Mouse (Mus musculus) stomach, embryonic 14.5 days (tissue): ENCODE measurements around the gene Shkbp1. TPM values are rescaled to one million over a fixed set of nuclear protein-coding genes. Genes with fewer than 3 reads are reported as not detected.

ENCODE experiments used
- ATAC-seq: fragments of 200-750 bp; cut with Nextera tagmentation; 2 replicates; pipeline ENCODE4 v1.8.0; 2017; ENCODE audit warnings: low read depth, moderate TSS enrichment; ENCODE audit not compliant: insufficient number of reproducible peaks, insufficient read depth, low FRiP score
- H3K27ac ChIP-seq: fragments of 300-500 bp; sonication (generic); 2 replicates; pipeline ENCODE4 v1.5.1; 2014; ENCODE audit warnings: mild to moderate bottlenecking, low read length, moderate library complexity, mixed read lengths
- H3K27me3 ChIP-seq: fragments of 300-500 bp; sonication (generic); 2 replicates; pipeline ENCODE4 v1.6.1; 2014; ENCODE audit warnings: low read length, control low read depth, mixed read lengths; ENCODE audit not compliant: control insufficient read depth, insufficient read depth
- H3K36me3 ChIP-seq: fragments of 300-500 bp; sonication (generic); 2 replicates; pipeline ENCODE4 v1.6.1; 2014; ENCODE audit warnings: mild to moderate bottlenecking, control low read depth, low read length, moderate library complexity, mixed read lengths; ENCODE audit not compliant: control insufficient read depth, insufficient read depth
- H3K4me1 ChIP-seq: fragments of 300-500 bp; sonication (generic); 2 replicates; pipeline ENCODE4 v1.6.1; 2014; ENCODE audit warnings: low read length, control low read depth, mixed read lengths; ENCODE audit not compliant: control insufficient read depth, insufficient read depth
- H3K4me2 ChIP-seq: fragments of 300-500 bp; sonication (generic); replicated peaks from 2 replicates; pipeline ENCODE4 v1.6.1; 2014; ENCODE audit warnings: low read depth, low read length, control low read depth
- H3K4me3 ChIP-seq: fragments of 300-500 bp; sonication (generic); 2 replicates; pipeline ENCODE4 v1.5.1; 2014; ENCODE audit warnings: low read depth, low read length, control low read depth
- H3K9ac ChIP-seq: fragments of 300-500 bp; sonication (generic); replicated peaks from 2 replicates; pipeline ENCODE4 v1.6.1; 2014; ENCODE audit warnings: low read depth, mild to moderate bottlenecking, control low read depth, low read length, moderate library complexity, mixed read lengths
- H3K9me3 ChIP-seq: fragments of 300-500 bp; sonication (generic); 2 replicates; pipeline ENCODE4 v1.6.1; 2016; ENCODE audit warnings: low read depth, low read length, control low read depth; ENCODE audit not compliant: control insufficient read depth
- WGBS: fragments of 180-500 bp; shearing (Covaris S2); extraction: QIAGEN DNeasy Blood & Tissue Kit; methylation state at CpG from one replicate; pipeline ENCODE4 v1.1.7; 2014; 5-methylcytosine and 5-hydroxymethylcytosine counted together
- polyA plus RNA-seq: library from polyadenylated mRNA; unstranded; fragments of >200 nt; fragmentation: Nextera tagmentation; extraction: Ambion mirVana; gene quantifications from 2 replicates; pipeline ENCODE4 v1.2.1, GENCODE M21; 2014

Shkbp1 gene
- polyA plus RNA-seq, 1 experiment from 2014 or later: 41.6 TPM

DNA sequence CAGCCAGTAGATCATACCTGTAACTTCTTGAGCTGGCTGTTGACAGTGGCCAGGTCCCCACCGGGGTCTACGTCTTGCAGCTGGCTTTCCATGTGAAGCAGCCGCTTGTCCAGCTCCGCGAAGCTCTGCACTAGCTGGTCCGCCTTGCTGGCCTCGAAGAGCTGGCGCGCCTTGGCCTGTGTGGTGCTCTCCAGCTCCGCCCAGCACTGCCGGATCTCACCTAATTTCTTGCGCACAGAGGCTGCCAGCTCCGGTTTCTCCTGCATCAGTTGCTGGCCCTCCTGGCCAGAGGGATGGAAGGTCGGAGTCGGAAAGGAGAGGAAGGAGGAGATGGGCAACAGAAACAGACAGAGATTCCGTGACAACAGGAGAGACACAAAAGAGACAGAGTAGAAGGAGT is 35.6 kb upstream of the Shkbp1 start:
- Histone ChIP-seq H3K9ac (no peak overlapping the region), H3K27me3 (peaks cover 28% of the 10 kb centered on the region), H3K9me3 (no peaks in the 10 kb centered on the region), H3K36me3 (no peaks in the 10 kb centered on the region), H3K4me2 (no peak overlapping the region), H3K27ac (no peak overlapping the region), H3K4me3 (no peak overlapping the region), H3K4me1 (no peaks in the 10 kb centered on the region)
- WGBS: 33% methylated on average over 16 of the region's 16 CpGs
- ATAC-seq: no peak

DNA sequence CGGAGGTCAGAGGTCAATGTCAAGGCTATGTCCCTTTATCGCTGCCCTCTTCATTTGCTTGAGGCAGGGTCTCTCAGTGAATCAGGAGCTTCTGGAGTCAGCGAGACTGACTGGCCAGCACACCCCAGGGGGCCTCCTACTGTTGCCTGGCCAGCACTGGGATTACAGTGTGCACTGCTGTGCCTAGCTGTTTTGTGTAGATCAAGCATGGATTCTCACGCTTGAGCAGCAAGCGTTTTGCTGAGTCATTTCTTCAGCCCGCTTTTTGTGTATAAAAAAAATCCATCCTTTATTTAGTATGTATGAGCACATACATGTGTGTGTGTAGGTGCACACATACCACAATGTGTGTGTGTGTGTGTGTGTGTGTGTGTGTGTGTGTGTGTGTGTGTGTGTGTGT is 33.4 kb upstream of the Shkbp1 start:
- no peaks in the 10 kb centered on the region for H3K36me3 ChIP-seq
- ATAC-seq: no peak
- no peaks in the 10 kb centered on the region for H3K9me3 ChIP-seq
- peaks cover 1% of the 10 kb centered on the region for H3K4me1 ChIP-seq
- no peak overlapping the region for H3K4me3 ChIP-seq
- 67% methylated on average over 6 of the region's 6 CpGs for WGBS
- no peak overlapping the region for H3K9ac ChIP-seq
- no peak overlapping the region for H3K4me2 ChIP-seq
- H3K27me3 ChIP-seq: peaks cover 8% of the 10 kb centered on the region
- no peak overlapping the region for H3K27ac ChIP-seq

DNA sequence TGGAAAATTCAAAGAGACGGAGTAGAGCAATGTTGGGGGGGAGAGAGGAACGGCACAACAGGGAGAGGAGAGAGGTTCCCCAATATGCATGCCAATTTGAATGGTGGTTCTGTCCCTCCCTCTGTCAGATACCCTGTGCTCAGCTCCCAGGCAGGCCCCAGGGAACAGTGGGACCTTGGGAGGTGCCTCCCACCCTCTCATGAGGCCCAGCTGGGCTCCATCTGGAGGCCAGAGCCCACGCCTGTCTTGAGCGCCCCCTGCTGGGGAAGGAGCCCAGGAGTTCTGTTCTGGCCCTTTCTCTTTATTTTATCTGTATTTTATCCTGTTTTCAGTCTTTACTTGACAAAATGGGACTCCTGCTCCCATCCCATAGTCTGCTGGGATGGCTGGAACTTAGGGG is 28.9 kb upstream of the Shkbp1 start:
- Histone ChIP-seq H3K4me2 (no peak overlapping the region), H3K9ac (no peak overlapping the region), H3K4me1 (peaks cover 3% of the 10 kb centered on the region), H3K9me3 (no peaks in the 10 kb centered on the region), H3K27me3 (no peaks in the 10 kb centered on the region), H3K27ac (no peak overlapping the region), H3K4me3 (no peak overlapping the region), H3K36me3 (no peaks in the 10 kb centered on the region)
- 37% methylated on average over 4 of the region's 4 CpGs for WGBS
- peak; percentile 42; the same call in 1 of the 2 replicates for ATAC-seq

DNA sequence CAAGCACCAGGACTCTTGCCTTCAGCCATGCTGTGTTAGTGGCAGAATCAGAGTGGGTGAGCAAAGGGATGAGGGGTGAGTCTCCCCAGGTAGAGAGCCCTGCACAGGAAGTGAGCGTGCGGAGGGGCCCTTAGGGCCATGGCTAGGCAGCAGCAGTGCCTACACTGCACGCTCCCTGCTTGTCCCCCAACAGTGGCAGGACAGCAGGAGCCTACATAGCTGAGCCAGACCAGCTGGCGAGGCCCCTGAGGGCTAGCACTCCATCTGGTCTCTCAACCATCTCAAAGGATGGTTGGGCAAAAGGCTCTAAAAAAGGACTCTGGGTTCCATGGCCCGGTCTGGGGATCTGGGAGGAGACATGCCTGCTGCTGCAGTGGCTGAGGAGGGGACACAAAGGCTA is 28.3 kb upstream of the Shkbp1 start:
- 70% methylated on average over 5 of the region's 5 CpGs for WGBS
- H3K27ac ChIP-seq: no peak overlapping the region
- peaks cover 3% of the 10 kb centered on the region for H3K4me1 ChIP-seq
- H3K9me3 ChIP-seq: no peaks in the 10 kb centered on the region
- no peak overlapping the region for H3K9ac ChIP-seq
- no peak overlapping the region for H3K4me2 ChIP-seq
- H3K36me3 ChIP-seq: no peaks in the 10 kb centered on the region
- H3K27me3 ChIP-seq: no peaks in the 10 kb centered on the region
- no peak overlapping the region for H3K4me3 ChIP-seq
- no peak for ATAC-seq

DNA sequence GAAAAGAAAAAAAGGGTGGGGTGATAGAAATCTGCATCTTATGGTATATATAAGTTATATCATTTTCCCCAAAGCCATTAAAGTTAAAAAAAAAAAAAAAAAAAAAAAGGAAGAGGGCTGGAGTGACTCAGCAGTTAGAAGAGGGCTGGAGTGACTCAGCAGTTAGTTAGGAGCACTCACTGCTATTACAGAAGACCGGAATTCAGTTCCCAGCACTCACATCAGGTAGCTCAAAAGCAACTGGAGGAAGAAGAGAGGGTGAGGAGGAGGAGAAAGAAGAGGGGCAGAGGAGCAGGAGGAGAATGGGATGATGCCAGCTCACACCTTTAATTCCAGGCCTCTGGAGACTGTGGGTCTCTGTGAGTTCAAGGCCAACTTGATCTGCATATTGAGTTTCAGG is 27.4 kb upstream of the Shkbp1 start:
- no peak overlapping the region for H3K27ac ChIP-seq
- H3K4me1 ChIP-seq: peaks cover 3% of the 10 kb centered on the region
- no peaks in the 10 kb centered on the region for H3K36me3 ChIP-seq
- no peak overlapping the region for H3K4me3 ChIP-seq
- H3K9ac ChIP-seq: no peak overlapping the region
- no peak overlapping the region for H3K4me2 ChIP-seq
- ATAC-seq: no peak
- H3K9me3 ChIP-seq: no peaks in the 10 kb centered on the region
- H3K27me3 ChIP-seq: no peaks in the 10 kb centered on the region
- WGBS: 96% methylated on average over 1 of the region's 1 CpGs

DNA sequence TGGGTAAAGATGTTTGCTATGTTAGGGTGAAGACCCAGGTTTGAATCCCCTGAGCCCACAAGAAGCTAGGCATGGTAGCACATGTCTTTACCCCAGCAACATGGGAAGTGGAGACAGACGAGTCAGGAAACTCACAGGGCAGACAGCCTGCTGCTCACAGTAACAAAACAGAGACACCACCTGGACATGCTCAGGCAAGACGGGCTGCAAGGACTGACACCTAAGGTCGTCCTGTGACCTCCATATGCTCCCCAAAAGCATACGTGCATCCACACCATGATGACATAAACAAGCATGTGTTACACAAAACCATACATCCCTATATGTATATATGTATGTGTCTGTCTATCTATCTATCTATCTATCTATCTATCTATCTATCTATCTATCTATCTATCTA is 25.7 kb upstream of the Shkbp1 start:
- no peak for ATAC-seq
- 60% methylated on average over 4 of the region's 4 CpGs for WGBS
- no peaks in the 10 kb centered on the region for H3K9me3 ChIP-seq
- H3K27ac ChIP-seq: no peak overlapping the region
- peaks cover 3% of the 10 kb centered on the region for H3K4me1 ChIP-seq
- H3K4me2 ChIP-seq: no peak overlapping the region
- H3K36me3 ChIP-seq: no peaks in the 10 kb centered on the region
- no peak overlapping the region for H3K4me3 ChIP-seq
- H3K9ac ChIP-seq: no peak overlapping the region
- no peaks in the 10 kb centered on the region for H3K27me3 ChIP-seq

DNA sequence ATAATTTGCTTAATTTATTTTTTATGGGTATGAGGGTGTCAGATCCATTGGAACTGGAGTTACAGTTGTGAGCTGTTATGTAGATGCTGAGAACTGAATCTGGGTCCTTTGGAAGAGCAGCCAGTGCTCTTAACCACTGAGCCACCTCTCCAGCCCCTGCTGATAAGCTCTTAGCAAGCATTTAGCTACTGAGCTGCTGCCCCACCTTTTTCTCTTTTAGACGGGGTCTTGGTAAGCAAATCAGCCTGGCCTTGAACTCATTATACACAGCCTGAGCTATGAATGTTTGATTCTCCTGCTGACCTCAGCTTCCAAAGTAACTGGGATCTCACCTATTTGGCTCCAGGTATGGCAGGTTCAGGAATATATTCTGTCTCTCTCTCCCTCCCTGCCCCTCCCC is 25.2 kb upstream of the Shkbp1 start:
- 31% methylated on average over 1 of the region's 1 CpGs for WGBS
- Histone ChIP-seq H3K9ac (no peak overlapping the region), H3K4me2 (no peak overlapping the region), H3K27me3 (no peaks in the 10 kb centered on the region), H3K27ac (no peak overlapping the region), H3K4me1 (peaks cover 3% of the 10 kb centered on the region), H3K36me3 (no peaks in the 10 kb centered on the region), H3K9me3 (no peaks in the 10 kb centered on the region), H3K4me3 (no peak overlapping the region)
- no peak for ATAC-seq

DNA sequence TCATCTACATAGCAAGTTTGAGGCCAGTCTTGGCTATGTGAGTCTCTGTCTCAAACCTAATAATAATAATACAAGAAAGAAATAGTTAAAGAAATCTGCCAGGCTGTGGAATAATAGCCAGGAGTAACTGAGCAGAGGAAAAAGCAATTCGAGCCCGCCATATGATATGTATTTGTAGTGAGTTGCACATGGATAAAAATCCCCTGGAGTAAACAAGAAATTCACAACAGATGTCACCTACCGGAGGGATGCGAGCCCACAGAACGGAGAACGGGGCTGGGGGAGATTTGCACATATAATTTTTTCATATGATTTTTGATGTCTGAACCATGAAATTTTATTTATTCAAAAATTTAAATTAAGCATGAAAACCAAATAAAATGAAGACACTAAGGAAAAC is 24.0 kb upstream of the Shkbp1 start:
- Histone ChIP-seq H3K4me1 (peaks cover 3% of the 10 kb centered on the region), H3K27ac (no peak overlapping the region), H3K9ac (no peak overlapping the region), H3K36me3 (no peaks in the 10 kb centered on the region), H3K4me3 (no peak overlapping the region), H3K9me3 (no peaks in the 10 kb centered on the region), H3K4me2 (no peak overlapping the region), H3K27me3 (peaks cover 6% of the 10 kb centered on the region; the same call in 1 of the 2 replicates)
- ATAC-seq: no peak
- 89% methylated on average over 6 of the region's 6 CpGs for WGBS

DNA sequence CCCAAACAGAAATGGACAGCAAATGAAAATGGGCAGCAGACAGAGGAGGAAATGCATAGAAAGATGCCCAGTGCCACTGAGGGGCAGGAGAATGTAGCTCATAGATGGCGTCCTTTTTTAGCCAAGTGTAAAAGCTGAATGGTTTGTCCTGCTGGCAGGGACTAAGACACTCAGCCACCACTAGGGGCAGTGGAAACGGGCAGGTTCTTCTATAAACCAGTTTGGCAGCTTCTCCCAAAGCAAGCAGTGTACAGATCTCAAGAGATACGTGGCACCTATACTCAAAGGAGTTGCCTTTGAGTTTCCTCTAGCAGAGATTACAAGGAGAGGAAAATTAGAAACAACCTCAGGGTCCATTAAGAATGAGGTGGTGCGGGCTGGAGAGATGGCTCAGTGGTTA is 22.6 kb upstream of the Shkbp1 start:
- H3K27me3 ChIP-seq: peaks cover 13% of the 10 kb centered on the region; the same call in 1 of the 2 replicates
- H3K4me1 ChIP-seq: no peaks in the 10 kb centered on the region
- 25% methylated on average over 4 of the region's 4 CpGs for WGBS
- H3K9ac ChIP-seq: no peak overlapping the region
- ATAC-seq: peak; percentile 88
- no peaks in the 10 kb centered on the region for H3K9me3 ChIP-seq
- H3K36me3 ChIP-seq: no peaks in the 10 kb centered on the region
- no peak overlapping the region for H3K27ac ChIP-seq
- H3K4me3 ChIP-seq: no peak overlapping the region
- H3K4me2 ChIP-seq: no peak overlapping the region
